Mouse (Mus musculus) forebrain, postnatal 0 days (tissue): Measurements from ENCODE around the gene Ankrd34a. TPM values are rescaled to one million over a fixed set of nuclear protein-coding genes. Genes with fewer than 3 reads are reported as not detected.

Source experiments
- ATAC-seq: fragments of 200-750 bp; cut with Nextera tagmentation; 2 replicates; pipeline ENCODE4 v1.8.0; 2017; ENCODE audit warnings: mild to moderate bottlenecking, moderate library complexity
- DNase-seq: peaks from one replicate; pipeline ENCODE4 v3.0.0-alpha.2; 2015
- H3K27ac ChIP-seq: fragments of 300-500 bp; sonication (generic); 2 replicates; pipeline ENCODE4 v1.5.1; 2014; ENCODE audit warnings: low read depth, mild to moderate bottlenecking, antibody characterized with exemption, low read length, moderate library complexity, mixed read lengths
- H3K27me3 ChIP-seq: fragments of 300-500 bp; sonication (generic); 2 replicates; pipeline ENCODE4 v1.6.1; 2014; ENCODE audit warnings: mild to moderate bottlenecking, low read length, mixed read lengths; ENCODE audit not compliant: insufficient read depth
- H3K36me3 ChIP-seq: fragments of 300-500 bp; sonication (generic); 2 replicates; pipeline ENCODE4 v1.6.1; 2014; ENCODE audit warnings: mild to moderate bottlenecking, moderate library complexity; ENCODE audit not compliant: insufficient read depth
- H3K4me1 ChIP-seq: fragments of 300-500 bp; sonication (generic); 2 replicates; pipeline ENCODE4 v1.6.1; 2014; ENCODE audit warnings: antibody characterized with exemption; ENCODE audit not compliant: insufficient read depth
- H3K4me2 ChIP-seq: fragments of 300-500 bp; sonication (generic); 2 replicates; pipeline ENCODE4 v1.6.1; 2014; ENCODE audit warnings: low read depth, mild to moderate bottlenecking, moderate library complexity
- H3K4me3 ChIP-seq: fragments of 300-500 bp; sonication (generic); 2 replicates; pipeline ENCODE4 v1.5.1; 2014; ENCODE audit warnings: low read depth, low read length, mixed read lengths
- H3K9ac ChIP-seq: fragments of 300-500 bp; sonication (generic); 2 replicates; pipeline ENCODE4 v1.6.1; 2014; ENCODE audit warnings: mild to moderate bottlenecking
- H3K9me3 ChIP-seq: fragments of 300-500 bp; sonication (generic); 2 replicates; pipeline ENCODE4 v1.6.1; 2016; ENCODE audit warnings: low read length
- CTCF ChIP-seq: sonication (generic); IDR thresholded peaks from 2 replicates; pipeline ENCODE4 v1.5.1; 2016; ENCODE audit warnings: antibody characterized with exemption, control low read depth, low read depth
- WGBS: fragments of 180-500 bp; shearing (Covaris S2); extraction: QIAGEN DNeasy Blood & Tissue Kit; methylation state at CpG from one replicate; pipeline ENCODE4 v1.1.7; 2014; 5-methylcytosine and 5-hydroxymethylcytosine counted together
- polyA plus RNA-seq: library from polyadenylated mRNA; unstranded; fragments of >200 nt; fragmentation: Nextera tagmentation; extraction: Ambion mirVana; gene quantifications from 2 replicates; pipeline ENCODE4 v1.2.1, GENCODE M21; 2015
- total RNA-seq: library from RNA; depleted of rRNA; stranded (reverse); fragments of >200 nt; gene quantifications from 2 replicates; pipeline ENCODE4 v1.2.3, GENCODE M21; 2014

The Ankrd34a gene
- total and polyA plus RNA-seq, 2 experiments from 2014 or later = 19.2 to 19.3 TPM

DNA sequence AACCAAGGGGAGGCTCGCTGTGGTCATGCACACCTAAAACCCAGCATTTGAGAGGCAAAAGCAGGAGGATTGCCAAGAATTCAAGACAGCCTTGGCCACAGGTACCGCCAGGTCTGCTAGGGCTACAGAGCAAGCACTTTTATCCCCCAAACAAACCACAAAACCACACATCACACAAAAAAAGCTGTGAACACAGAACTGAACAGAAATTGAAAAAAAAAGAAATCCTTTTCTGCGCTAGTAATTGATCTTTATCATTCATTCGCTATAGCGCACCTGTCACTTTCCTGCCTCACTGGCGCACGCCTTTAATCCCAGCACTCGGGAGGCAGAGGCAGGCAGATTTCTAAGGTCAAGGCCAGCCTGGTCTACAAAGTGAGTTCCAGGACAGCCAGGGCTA lies 33.2 kb upstream of the Ankrd34a start:
- no peak for ATAC-seq
- Histone ChIP-seq H3K9ac (no peak overlapping the region), H3K4me3 (no peak overlapping the region), H3K4me1 (peaks cover 27% of the 10 kb centered on the region; the same call in 1 of the 2 replicates), H3K27ac (no peak overlapping the region), H3K36me3 (peaks cover 16% of the 10 kb centered on the region), H3K9me3 (no peaks in the 10 kb centered on the region), H3K27me3 (no peaks in the 10 kb centered on the region), H3K4me2 (no peak overlapping the region)
- WGBS = 93% methylated on average over 8 of the region's 8 CpGs
- no peak for DNase-seq
- TF ChIP-seq CTCF = no peak

DNA sequence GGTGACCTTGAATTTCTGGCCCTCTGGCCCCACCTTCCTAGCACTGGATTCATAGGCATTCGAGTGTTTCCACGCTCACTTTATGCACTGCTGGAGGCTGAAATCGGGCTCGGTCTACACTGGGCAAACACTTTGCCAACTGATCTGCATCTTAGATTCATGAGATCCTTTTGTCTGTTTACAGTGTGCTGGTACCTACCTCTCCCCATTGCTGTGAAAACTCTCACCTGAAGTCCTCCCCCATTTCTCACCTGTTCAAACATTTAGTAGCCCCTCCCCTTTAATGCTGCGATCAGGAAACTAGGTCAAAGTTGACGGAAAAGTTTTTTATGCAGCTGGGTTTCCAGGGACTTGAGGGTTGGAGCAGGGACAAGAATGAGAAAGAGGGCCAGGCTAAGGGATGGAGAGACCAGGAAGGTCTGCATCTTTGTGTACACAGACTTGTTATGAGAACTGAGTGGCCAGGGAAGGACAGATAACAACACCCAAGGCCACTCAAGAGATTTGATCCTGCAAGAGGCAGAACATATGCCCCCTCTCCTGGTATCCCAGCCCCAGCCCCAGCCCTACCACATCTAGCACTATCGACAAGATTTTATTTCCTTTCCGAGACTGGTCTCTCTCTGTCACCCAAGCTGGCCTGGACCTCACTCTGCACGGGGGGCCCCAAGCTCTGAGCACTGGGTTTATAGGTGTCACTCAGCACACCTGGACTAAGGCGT lies 32.4 kb upstream of the Ankrd34a start:
- Histone ChIP-seq H3K4me3 (no peak overlapping the region), H3K36me3 (peaks cover 16% of the 10 kb centered on the region), H3K27me3 (no peaks in the 10 kb centered on the region), H3K4me2 (no peak overlapping the region), H3K9ac (no peak overlapping the region), H3K27ac (no peak overlapping the region), H3K4me1 (peaks cover 22% of the 10 kb centered on the region; the same call in 1 of the 2 replicates), H3K9me3 (no peaks in the 10 kb centered on the region)
- ATAC-seq = no peak
- 74% methylated on average over 10 of the region's 10 CpGs for WGBS
- TF ChIP-seq CTCF = no peak
- DNase-seq = no peak

DNA sequence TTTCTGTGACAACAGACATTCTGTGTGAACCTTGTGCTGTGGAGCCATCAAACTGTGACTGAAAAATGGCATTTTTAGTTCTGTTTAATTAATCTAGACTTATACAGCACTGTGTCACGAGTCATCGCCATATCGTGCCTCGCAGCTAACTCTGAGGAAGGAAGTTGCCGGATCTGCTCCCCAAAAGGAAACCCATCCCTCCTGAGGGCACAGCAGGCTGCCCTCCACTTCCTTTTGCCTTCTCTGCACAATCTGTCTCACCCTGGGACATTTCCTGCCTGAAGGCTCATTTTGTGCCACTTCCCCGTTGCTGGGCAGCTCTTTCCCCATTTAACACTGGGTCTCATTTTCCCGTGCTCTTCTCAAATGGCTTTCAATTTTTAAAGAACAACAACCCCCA lies 31.8 kb upstream of the Ankrd34a start:
- WGBS = 81% methylated on average over 7 of the region's 7 CpGs
- ATAC-seq (no peak), DNase-seq (no peak)
- Histone ChIP-seq H3K27me3 (no peaks in the 10 kb centered on the region), H3K27ac (no peak overlapping the region), H3K9ac (no peak overlapping the region), H3K4me1 (peaks cover 16% of the 10 kb centered on the region; the same call in 1 of the 2 replicates), H3K4me2 (no peak overlapping the region), H3K36me3 (peaks cover 14% of the 10 kb centered on the region), H3K9me3 (no peaks in the 10 kb centered on the region), H3K4me3 (no peak overlapping the region)
- TF ChIP-seq CTCF = no peak

DNA sequence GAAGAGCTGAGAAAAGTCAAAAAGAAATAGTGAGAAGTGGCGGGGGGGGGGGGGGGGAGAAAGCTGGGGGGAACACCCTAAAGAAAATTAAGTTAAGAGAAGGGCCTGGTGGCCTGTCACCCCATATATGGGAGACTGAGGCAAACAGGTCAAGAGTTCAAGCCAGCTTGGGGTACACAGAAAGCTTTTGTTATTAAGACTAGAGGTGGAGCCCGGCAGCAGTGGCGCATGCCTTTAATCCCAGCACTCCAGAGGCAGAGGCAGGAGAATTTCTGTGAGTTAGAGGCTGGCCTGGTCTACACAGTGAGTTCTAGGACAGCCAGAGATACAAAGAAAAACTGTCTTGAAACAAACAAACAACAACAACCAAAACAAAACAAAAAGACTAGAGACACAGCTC lies 31.3 kb upstream of the Ankrd34a start:
- no peak overlapping the region for H3K4me2 ChIP-seq
- no peak for TF ChIP-seq CTCF
- no peak overlapping the region for H3K9ac ChIP-seq
- WGBS = 93% methylated on average over 3 of the region's 3 CpGs
- no peaks in the 10 kb centered on the region for H3K9me3 ChIP-seq
- H3K4me3 ChIP-seq = no peak overlapping the region
- ATAC-seq = no peak
- peaks cover 9% of the 10 kb centered on the region for H3K36me3 ChIP-seq
- H3K27ac ChIP-seq = no peak overlapping the region
- 0 out of 2 replicates have a peak, but pooled peaks cover 12% of the 10 kb centered on the region for H3K4me1 ChIP-seq
- no peak for DNase-seq
- no peaks in the 10 kb centered on the region for H3K27me3 ChIP-seq

DNA sequence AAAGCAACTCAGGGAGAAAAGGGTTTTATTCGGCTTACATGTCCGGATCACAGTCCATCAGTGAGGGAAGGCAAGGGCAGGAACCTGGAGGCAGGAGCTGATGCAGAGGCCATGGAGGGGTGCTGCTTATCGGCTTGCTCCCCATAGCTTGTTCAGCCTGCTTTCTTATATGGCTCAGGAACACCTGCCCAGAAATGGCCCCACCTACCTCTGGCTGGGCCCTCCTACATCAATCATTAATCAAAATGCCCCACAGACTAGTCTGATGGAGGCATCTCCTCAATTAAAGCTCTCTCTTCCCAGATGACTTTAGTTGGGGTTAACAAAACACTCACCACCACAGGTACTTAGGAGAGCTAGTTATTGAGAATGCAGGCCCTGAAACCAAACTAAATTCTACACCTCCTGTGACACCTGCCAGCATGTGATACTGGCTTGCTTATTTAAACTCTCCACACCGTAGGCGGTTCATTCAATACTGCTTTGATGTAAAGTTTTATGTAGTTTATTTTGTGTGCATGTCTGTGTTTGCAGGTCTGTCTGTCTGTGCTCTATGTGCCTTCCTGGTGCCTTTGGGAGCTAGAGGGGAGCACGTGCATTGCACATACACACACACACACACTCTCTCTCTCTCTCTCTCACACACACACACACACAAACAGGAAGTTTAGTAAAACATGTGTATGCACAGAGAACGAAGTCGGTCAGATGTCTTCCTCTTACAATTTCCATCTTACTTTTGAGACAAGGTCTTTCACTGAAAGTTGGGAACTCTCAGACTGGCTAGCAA lies 29.6 kb upstream of the Ankrd34a start:
- Histone ChIP-seq H3K4me3 (no peak overlapping the region), H3K4me2 (no peak overlapping the region), H3K27ac (no peak overlapping the region), H3K36me3 (no peaks in the 10 kb centered on the region), H3K9ac (no peak overlapping the region), H3K4me1 (no peaks in the 10 kb centered on the region), H3K9me3 (no peaks in the 10 kb centered on the region), H3K27me3 (no peaks in the 10 kb centered on the region)
- ATAC-seq (no peak), DNase-seq (no peak)
- 90% methylated on average over 8 of the region's 8 CpGs for WGBS
- no peak for TF ChIP-seq CTCF

DNA sequence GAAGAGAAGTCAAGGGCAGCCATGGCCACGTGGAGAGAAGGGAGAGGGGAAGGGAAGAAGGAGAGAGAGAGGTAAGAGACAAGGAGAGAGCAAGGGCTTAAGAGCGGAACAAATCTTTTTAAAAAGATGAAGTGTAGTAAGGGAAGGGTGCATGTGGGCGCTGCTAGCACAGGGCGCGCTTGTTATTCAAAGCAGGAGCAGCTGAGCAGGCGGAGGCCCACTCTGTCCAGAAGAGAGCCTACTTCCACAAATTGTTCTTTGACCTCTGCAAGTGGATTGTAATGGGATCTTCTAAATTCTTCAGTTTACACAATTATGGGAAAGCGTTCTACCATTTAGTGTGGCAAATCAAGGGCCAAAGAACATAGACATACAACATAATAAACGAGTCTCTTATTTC lies 27.8 kb upstream of the Ankrd34a start:
- Histone ChIP-seq H3K27me3 (no peaks in the 10 kb centered on the region), H3K4me3 (no peak overlapping the region), H3K4me1 (no peaks in the 10 kb centered on the region), H3K4me2 (no peak overlapping the region), H3K9ac (no peak overlapping the region), H3K9me3 (no peaks in the 10 kb centered on the region), H3K36me3 (no peaks in the 10 kb centered on the region), H3K27ac (no peak overlapping the region)
- DNase-seq = no peak
- 79% methylated on average over 8 of the region's 8 CpGs for WGBS
- TF ChIP-seq CTCF = no peak
- no peak for ATAC-seq

DNA sequence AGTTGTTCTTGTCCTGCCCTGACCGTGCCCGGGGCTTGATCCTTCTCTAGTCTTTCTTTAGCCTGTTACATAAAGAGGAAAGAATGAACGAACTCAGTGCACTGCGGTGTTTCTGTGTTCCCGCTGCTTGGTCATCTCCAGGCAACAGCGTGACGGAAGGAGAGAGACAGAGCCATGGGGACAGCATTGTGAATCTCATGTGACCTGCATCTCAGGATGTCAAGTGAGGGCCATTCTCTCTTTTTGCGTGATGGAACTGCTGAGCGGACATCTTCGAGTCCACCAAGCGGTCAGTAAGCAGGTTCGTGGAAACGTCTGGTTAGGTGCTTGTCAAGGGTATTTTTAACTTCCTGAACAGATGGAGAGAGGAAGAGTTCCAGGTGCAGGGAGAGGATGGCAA lies 26.9 kb upstream of the Ankrd34a start:
- no peak overlapping the region for H3K4me2 ChIP-seq
- no peaks in the 10 kb centered on the region for H3K4me1 ChIP-seq
- ATAC-seq (no peak), DNase-seq (no peak)
- H3K27me3 ChIP-seq = no peaks in the 10 kb centered on the region
- no peak for TF ChIP-seq CTCF
- H3K36me3 ChIP-seq = no peaks in the 10 kb centered on the region
- H3K9me3 ChIP-seq = no peaks in the 10 kb centered on the region
- no peak overlapping the region for H3K9ac ChIP-seq
- H3K4me3 ChIP-seq = no peak overlapping the region
- 91% methylated on average over 13 of the region's 13 CpGs for WGBS
- H3K27ac ChIP-seq = no peak overlapping the region
